Mouse (Mus musculus): ENCODE results near the gene Pkp4. TPM values are rescaled to one million over a fixed set of nuclear protein-coding genes. Genes with fewer than 3 reads are reported as not detected.

The Pkp4 gene
- polyA plus RNA-seq, 1 experiment, result 203 TPM

GRCm38 (mm10) chr2:59397531-59397930 is 236.9 kb downstream of the Pkp4 start:
- TF ChIP-seq POLR2A (IDR thresholded peaks at IDR 0.05; ENCODE audit: borderline replicate concordance, insufficient read depth, low read length) (no peak), CTCF (IDR thresholded peaks at IDR 0.05; ENCODE audit: borderline replicate concordance, insufficient read depth, low read depth, low read length) (no peak)
- Histone ChIP-seq H3K27me3 (ENCODE audit: control insufficient read depth, insufficient read depth, low read length) (no peaks in the 10 kb centered on the region), H3K4me1 (ENCODE audit: control insufficient read depth, insufficient read depth, low read length) (no peaks in the 10 kb centered on the region), H3K27ac (ENCODE audit: insufficient read depth, low read length) (no peak overlapping the region), H3K4me3 (replicated peaks; ENCODE audit: insufficient read depth, low read depth, low read length) (no peak overlapping the region)
- DNase-seq, result no peak

GRCm38 (mm10) chr2:59400901-59401378 is 240.3 kb downstream of the Pkp4 start:
- no peak for TF ChIP-seq POLR2A (IDR thresholded peaks at IDR 0.05; ENCODE audit: borderline replicate concordance, insufficient read depth, low read length)
- no peak for TF ChIP-seq CTCF (IDR thresholded peaks at IDR 0.05; ENCODE audit: borderline replicate concordance, insufficient read depth, low read depth, low read length)
- Histone ChIP-seq H3K27ac (ENCODE audit: insufficient read depth, low read length) (no peak overlapping the region), H3K4me3 (replicated peaks; ENCODE audit: insufficient read depth, low read depth, low read length) (no peak overlapping the region), H3K27me3 (ENCODE audit: control insufficient read depth, insufficient read depth, low read length) (no peaks in the 10 kb centered on the region), H3K4me1 (ENCODE audit: control insufficient read depth, insufficient read depth, low read length) (no peaks in the 10 kb centered on the region)
- WGBS, result 78% methylated on average over 2 of the region's 2 CpGs
- DNase-seq, result no peak

- no peak for DNase-seq
- WGBS, result 75% methylated on average over 8 of the region's 8 CpGs
- Histone ChIP-seq H3K27ac (ENCODE audit: insufficient read depth, low read length) (no peak overlapping the region), H3K4me1 (ENCODE audit: control insufficient read depth, insufficient read depth, low read length) (peaks cover 2% of the 10 kb centered on the region; the same call in 1 of the 2 replicates), H3K27me3 (ENCODE audit: control insufficient read depth, insufficient read depth, low read length) (no peaks in the 10 kb centered on the region), H3K4me3 (replicated peaks; ENCODE audit: insufficient read depth, low read depth, low read length) (no peak overlapping the region)
- no peak for TF ChIP-seq POLR2A (IDR thresholded peaks at IDR 0.05; ENCODE audit: borderline replicate concordance, insufficient read depth, low read length)
- TF ChIP-seq CTCF (IDR thresholded peaks at IDR 0.05; ENCODE audit: borderline replicate concordance, insufficient read depth, low read depth, low read length), result no peak
Measured at GRCm38 (mm10) chr2:59401841-59402461, 241.3 kb downstream of the Pkp4 start.

- no peaks in the 10 kb centered on the region for H3K27me3 ChIP-seq (ENCODE audit: control insufficient read depth, insufficient read depth, low read length)
- H3K4me1 ChIP-seq (ENCODE audit: control insufficient read depth, insufficient read depth, low read length), result peaks cover 10% of the 10 kb centered on the region; the same call in 1 of the 2 replicates
- H3K27ac ChIP-seq (ENCODE audit: insufficient read depth, low read length), result no peak overlapping the region
- WGBS, result 64% methylated on average over 8 of the region's 8 CpGs
- DNase-seq, result no peak
- TF ChIP-seq POLR2A (IDR thresholded peaks at IDR 0.05; ENCODE audit: borderline replicate concordance, insufficient read depth, low read length) (no peak), CTCF (IDR thresholded peaks at IDR 0.05; ENCODE audit: borderline replicate concordance, insufficient read depth, low read depth, low read length) (no peak)
- no peak overlapping the region for H3K4me3 ChIP-seq (replicated peaks; ENCODE audit: insufficient read depth, low read depth, low read length)
Measured at GRCm38 (mm10) chr2:59404022-59404421, 243.4 kb downstream of the Pkp4 start.

Other genes with a start within 250 kb of the Pkp4 start
- gene Ccdc148, start 167 bp upstream of the Pkp4 start, polyA plus RNA-seq (2012; rRNA removed), result 3.8 and 4.0 TPM in 2 replicates